Comparison of ENCODE assay signal across 18 mouse cellular contexts in genomic region chr15:99249938-99250337, GRCm38 (mm10). TPM values are rescaled to one million over a fixed set of nuclear protein-coding genes. Genes with fewer than 3 reads are reported as not detected.
DNase-seq lines count a peak whose midpoint lies in the region; ATAC-seq and TF ChIP-seq lines count a peak whose summit lies in the region.
"Had no signal": no experiment of that assay in that cellular context is flagged by ENCODE, and none has a peak within 500 bp of the region (broad histone marks: within the 10 kb centered on the region; RNA-seq: fewer than 3 reads in every experiment).

No protein-coding gene starts in this region.

- H3K9me3 ChIP-seq in forebrain, embryonic 13.5 days (replicated peaks), result no peaks in the 10 kb centered on the region
- H3K9me3 ChIP-seq in forebrain, embryonic 15.5 days, result no peaks in the 10 kb centered on the region
- no peaks in the 10 kb centered on the region for H3K9me3 ChIP-seq in hindbrain, embryonic 10.5 days
- no peaks in the 10 kb centered on the region for H3K9me3 ChIP-seq in hindbrain, embryonic 11.5 days (ENCODE audit: control insufficient read depth, low read length)
- no peaks in the 10 kb centered on the region for H3K9me3 ChIP-seq in liver, embryonic 13.5 days (replicated peaks)
- no peaks in the 10 kb centered on the region for H3K9me3 ChIP-seq in heart, postnatal 0 days (replicated peaks; ENCODE audit: control insufficient read depth, low read length)
- H3K9me3 ChIP-seq: midbrain, embryonic 15.5 days; neural tube, embryonic 12.5 days had no signal

- H3K27ac ChIP-seq in forebrain, embryonic 13.5 days, result no peak overlapping the region
- H3K27ac ChIP-seq in forebrain, embryonic 15.5 days (replicated peaks), result no peak overlapping the region
- H3K27ac ChIP-seq in hindbrain, embryonic 10.5 days, result no peak overlapping the region
- no peak overlapping the region for H3K27ac ChIP-seq in hindbrain, embryonic 11.5 days (ENCODE audit: low read depth, low read length)
- H3K27ac ChIP-seq in liver, embryonic 13.5 days, result no peak overlapping the region
- H3K27ac ChIP-seq in heart, postnatal 0 days (ENCODE audit: low read depth), result peak overlapping the region; percentile 92
- H3K27ac ChIP-seq: midbrain, embryonic 15.5 days; neural tube, embryonic 12.5 days had no signal

- TF ChIP-seq EP300 in heart, postnatal 0 days (IDR thresholded peaks at IDR 0.05; ENCODE audit: low read depth), result no peak

- H3K36me3 ChIP-seq in forebrain, embryonic 13.5 days (ENCODE audit: poor library complexity, severe bottlenecking), result peaks cover 53% of the 10 kb centered on the region
- H3K36me3 ChIP-seq in forebrain, embryonic 15.5 days, result peaks cover 28% of the 10 kb centered on the region
- H3K36me3 ChIP-seq in hindbrain, embryonic 10.5 days, result peaks cover 53% of the 10 kb centered on the region
- H3K36me3 ChIP-seq in hindbrain, embryonic 11.5 days (ENCODE audit: control insufficient read depth, insufficient read depth, low read length), result peaks cover 6% of the 10 kb centered on the region; the same call in 1 of the 2 replicates
- H3K36me3 ChIP-seq in liver, embryonic 13.5 days, result peaks cover 47% of the 10 kb centered on the region
- H3K36me3 ChIP-seq in heart, postnatal 0 days (replicated peaks; ENCODE audit: control insufficient read depth, insufficient read depth, low read length), result peaks cover 33% of the 10 kb centered on the region

- no peak overlapping the region for H3K4me3 ChIP-seq in forebrain, embryonic 13.5 days
- H3K4me3 ChIP-seq in forebrain, embryonic 15.5 days, result no peak overlapping the region
- peak overlapping the region; percentile 70; the same call in 1 of the 2 replicates for H3K4me3 ChIP-seq in hindbrain, embryonic 10.5 days
- H3K4me3 ChIP-seq in hindbrain, embryonic 11.5 days (ENCODE audit: low read depth, low read length), result no peak overlapping the region
- H3K4me3 ChIP-seq in liver, embryonic 13.5 days (replicated peaks), result no peak overlapping the region
- peak overlapping the region; percentile 34 for H3K4me3 ChIP-seq in heart, postnatal 0 days (ENCODE audit: low read depth, low read length)
- H3K4me3 ChIP-seq: midbrain, embryonic 15.5 days; neural tube, embryonic 12.5 days had no signal

- peak overlapping the region; percentile 30; the same call in 1 of the 2 replicates for H3K9ac ChIP-seq in forebrain, embryonic 13.5 days
- no peak overlapping the region for H3K9ac ChIP-seq in forebrain, embryonic 15.5 days (replicated peaks)
- no peak overlapping the region for H3K9ac ChIP-seq in hindbrain, embryonic 11.5 days (ENCODE audit: low read depth, low read length)
- no peak overlapping the region for H3K9ac ChIP-seq in liver, embryonic 13.5 days
- peak overlapping the region; percentile 50; the same call in 1 of the 2 replicates for H3K9ac ChIP-seq in heart, postnatal 0 days (replicated peaks; ENCODE audit: low read depth, low read length)
- H3K9ac ChIP-seq: midbrain, embryonic 15.5 days had no signal

- TF ChIP-seq CTCF in heart, postnatal 0 days (IDR thresholded peaks at IDR 0.05; ENCODE audit: low read depth), result no peak

- H3K4me1 ChIP-seq in forebrain, embryonic 13.5 days, result peaks cover 19% of the 10 kb centered on the region
- peaks cover 23% of the 10 kb centered on the region for H3K4me1 ChIP-seq in forebrain, embryonic 15.5 days
- H3K4me1 ChIP-seq in hindbrain, embryonic 10.5 days (replicated peaks), result peaks cover 27% of the 10 kb centered on the region
- no peaks in the 10 kb centered on the region; the same call in 1 of the 2 replicates for H3K4me1 ChIP-seq in hindbrain, embryonic 11.5 days (replicated peaks; ENCODE audit: control insufficient read depth, insufficient read depth, low read length)
- peaks cover 28% of the 10 kb centered on the region for H3K4me1 ChIP-seq in liver, embryonic 13.5 days (replicated peaks)
- peaks cover 45% of the 10 kb centered on the region for H3K4me1 ChIP-seq in heart, postnatal 0 days (ENCODE audit: control insufficient read depth, insufficient read depth)

- no peaks in the 10 kb centered on the region for H3K27me3 ChIP-seq in forebrain, embryonic 13.5 days
- H3K27me3 ChIP-seq in forebrain, embryonic 15.5 days, result no peaks in the 10 kb centered on the region
- H3K27me3 ChIP-seq in hindbrain, embryonic 10.5 days (ENCODE audit: insufficient read depth, poor library complexity, severe bottlenecking), result no peaks in the 10 kb centered on the region
- H3K27me3 ChIP-seq in hindbrain, embryonic 11.5 days (ENCODE audit: control insufficient read depth, insufficient read depth, low read length), result no peaks in the 10 kb centered on the region
- H3K27me3 ChIP-seq in liver, embryonic 13.5 days, result no peaks in the 10 kb centered on the region
- H3K27me3 ChIP-seq in heart, postnatal 0 days (ENCODE audit: control insufficient read depth, insufficient read depth, low read length), result no peaks in the 10 kb centered on the region
- H3K27me3 ChIP-seq: midbrain, embryonic 15.5 days; neural tube, embryonic 12.5 days had no signal

- ATAC-seq in forebrain, embryonic 13.5 days, result no peak
- ATAC-seq in forebrain, embryonic 15.5 days (replicated peaks), result no peak
- no peak for ATAC-seq in hindbrain, embryonic 11.5 days (ENCODE audit: low FRiP score)
- no peak for ATAC-seq in liver, embryonic 13.5 days (ENCODE audit: low read depth)
- no peak for ATAC-seq in heart, postnatal 0 days (ENCODE audit: insufficient read depth, low read depth)
- ATAC-seq: intestine, embryonic 16.5 days; midbrain, embryonic 15.5 days had no signal

- no peak for DNase-seq in hindbrain, embryonic 10.5 days (ENCODE audit: low spot score)
- no peak for DNase-seq in hindbrain, embryonic 11.5 days (ENCODE audit: low spot score)
- DNase-seq in liver, embryonic 13.5 days, result no peak
- DNase-seq in liver, result no peak
- no peak for DNase-seq in heart, postnatal 0 days (ENCODE audit: low spot score)
- DNase-seq in T-cell, adult 2 months (ENCODE audit: low spot score), result no peak
- DNase-seq: embryo, embryonic 11 days; lung, postnatal 14 days had no signal

- 91% methylated on average over 10 of the region's 11 CpGs for WGBS in forebrain, embryonic 13.5 days
- 92% methylated on average over 11 of the region's 11 CpGs for WGBS in forebrain, embryonic 15.5 days
- WGBS in hindbrain, embryonic 10.5 days, result 93% methylated on average over 11 of the region's 11 CpGs
- 90% methylated on average over 11 of the region's 11 CpGs for WGBS in hindbrain, embryonic 11.5 days
- WGBS in liver, embryonic 13.5 days (ENCODE audit: insufficient replicate concordance), result 83% methylated on average over 11 of the region's 11 CpGs
- 71% methylated on average over 11 of the region's 11 CpGs for whole genome bisulfite sequencing in heart, postnatal 0 days

- 0 out of 2 replicates have a peak overlapping the region, but pooled peaks have one; percentile 91 for H3K4me2 ChIP-seq in forebrain, embryonic 13.5 days
- no peak overlapping the region for H3K4me2 ChIP-seq in forebrain, embryonic 15.5 days (replicated peaks)
- no peak overlapping the region for H3K4me2 ChIP-seq in hindbrain, embryonic 11.5 days (replicated peaks; ENCODE audit: low read depth, low read length)
- peak overlapping the region; percentile 92; the same call in 1 of the 2 replicates for H3K4me2 ChIP-seq in liver, embryonic 13.5 days
- H3K4me2 ChIP-seq in heart, postnatal 0 days (ENCODE audit: low read depth, low read length), result peak overlapping the region; percentile 61

RNA-seq across cellular contexts. Expression of gene Mcrs1, which starts 1.8 kb away (rescaled TPM):
- 198 and 213 TPM in 2 replicates for polyA plus RNA-seq in forebrain, embryonic 13.5 days (2015; fragmentation: Nextera tagmentation; extraction: Ambion mirVana)
- polyA plus RNA-seq in forebrain, embryonic 15.5 days (2015; fragmentation: Nextera tagmentation; extraction: Ambion mirVana), result 209 and 212 TPM in 2 replicates
- 194 and 213 TPM in 2 replicates for polyA plus RNA-seq in hindbrain, embryonic 10.5 days (2016; fragmentation: Nextera tagmentation; extraction: Ambion mirVana)
- 184 and 193 TPM in 2 replicates for polyA plus RNA-seq in hindbrain, embryonic 11.5 days (2014; fragmentation: Nextera tagmentation; extraction: Ambion mirVana)
- 59.0 and 59.2 TPM in 2 replicates for polyA plus RNA-seq in liver, embryonic 13.5 days (2015; fragmentation: Nextera tagmentation; extraction: Ambion mirVana)
- total RNA-seq in heart, postnatal 0 days (2014; rRNA removed; ENCODE audit: low replicate concordance), result 211 and 235 TPM in 2 replicates
- polyA plus RNA-seq in heart, postnatal 0 days (2015; fragmentation: Nextera tagmentation; extraction: Ambion mirVana), result 128 and 141 TPM in 2 replicates

RNA-seq across cellular contexts. Expression of gene Kcnh3, which starts 25.3 kb away (rescaled TPM):
- polyA plus RNA-seq in forebrain, embryonic 13.5 days (2015; fragmentation: Nextera tagmentation; extraction: Ambion mirVana), result 2.3 and 2.5 TPM in 2 replicates
- polyA plus RNA-seq in forebrain, embryonic 15.5 days (2015; fragmentation: Nextera tagmentation; extraction: Ambion mirVana), result 4.3 and 4.6 TPM in 2 replicates
- polyA plus RNA-seq in hindbrain, embryonic 10.5 days (2016; fragmentation: Nextera tagmentation; extraction: Ambion mirVana), result 0.04 and 0.12 TPM in 2 replicates
- polyA plus RNA-seq in hindbrain, embryonic 11.5 days (2014; fragmentation: Nextera tagmentation; extraction: Ambion mirVana), result 0.12 and 0.14 TPM in 2 replicates
- 0.05 and 0.06 TPM in 2 replicates for polyA plus RNA-seq in liver, embryonic 13.5 days (2015; fragmentation: Nextera tagmentation; extraction: Ambion mirVana)
- 0.19 and 2.0 TPM in 2 replicates for total RNA-seq in heart, postnatal 0 days (2014; rRNA removed; ENCODE audit: low replicate concordance)
- polyA plus RNA-seq in heart, postnatal 0 days (2015; fragmentation: Nextera tagmentation; extraction: Ambion mirVana), result 0.07 and 0.08 TPM in 2 replicates
- polyA plus RNA-seq: liver, adult 2 months had no signal

RNA-seq across cellular contexts. Expression of gene Prpf40b, which starts 44.9 kb away (rescaled TPM):
- 98.6 and 107 TPM in 2 replicates for polyA plus RNA-seq in forebrain, embryonic 13.5 days (2015; fragmentation: Nextera tagmentation; extraction: Ambion mirVana)
- polyA plus RNA-seq in forebrain, embryonic 15.5 days (2015; fragmentation: Nextera tagmentation; extraction: Ambion mirVana), result 111 and 115 TPM in 2 replicates
- polyA plus RNA-seq in hindbrain, embryonic 10.5 days (2016; fragmentation: Nextera tagmentation; extraction: Ambion mirVana), result 61.1 and 63.3 TPM in 2 replicates
- polyA plus RNA-seq in hindbrain, embryonic 11.5 days (2014; fragmentation: Nextera tagmentation; extraction: Ambion mirVana), result 41.9 and 45.7 TPM in 2 replicates
- polyA plus RNA-seq in liver, embryonic 13.5 days (2015; fragmentation: Nextera tagmentation; extraction: Ambion mirVana), result 8.2 and 8.9 TPM in 2 replicates
- 25.4 and 26.9 TPM in 2 replicates for total RNA-seq in heart, postnatal 0 days (2014; rRNA removed; ENCODE audit: low replicate concordance)
- 27.4 and 29.3 TPM in 2 replicates for polyA plus RNA-seq in heart, postnatal 0 days (2015; fragmentation: Nextera tagmentation; extraction: Ambion mirVana)

RNA-seq across cellular contexts. Expression of gene Fam186b, which starts 45.8 kb away (rescaled TPM):
- polyA plus RNA-seq in forebrain, embryonic 13.5 days (2015; fragmentation: Nextera tagmentation; extraction: Ambion mirVana), result 0.28 TPM in 1 of 2 replicates, not detected in the other
- 0.23 and 0.31 TPM in 2 replicates for polyA plus RNA-seq in forebrain, embryonic 15.5 days (2015; fragmentation: Nextera tagmentation; extraction: Ambion mirVana)
- polyA plus RNA-seq in hindbrain, embryonic 10.5 days (2016; fragmentation: Nextera tagmentation; extraction: Ambion mirVana), result 0.20 and 0.27 TPM in 2 replicates
- polyA plus RNA-seq in hindbrain, embryonic 11.5 days (2014; fragmentation: Nextera tagmentation; extraction: Ambion mirVana), result 0.22 and 0.29 TPM in 2 replicates
- polyA plus RNA-seq in liver, embryonic 13.5 days (2015; fragmentation: Nextera tagmentation; extraction: Ambion mirVana), result 0.06 TPM in 1 of 2 replicates, not detected in the other
- not detected in 2 replicates for total RNA-seq in heart, postnatal 0 days (2014; rRNA removed; ENCODE audit: low replicate concordance)
- polyA plus RNA-seq in heart, postnatal 0 days (2015; fragmentation: Nextera tagmentation; extraction: Ambion mirVana), result 0.07 and 0.22 TPM in 2 replicates
- total RNA-seq: liver, adult 2 months had no signal
- polyA plus RNA-seq: erythroblast, embryonic 14.5 days; large intestine, adult 2 months; liver, adult 2 months; small intestine, adult 2 months; stomach, embryonic 14.5 days had no signal

Comparison
In these comparisons a context has a peak if more than half of its experiments do, and no peak if none do; other contexts are left out.
1. H3K4me2 ChIP-seq: peak in forebrain, embryonic 13.5 days (single experiment), liver, embryonic 13.5 days (single experiment) and heart, postnatal 0 days (single experiment); none in forebrain, embryonic 15.5 days (single experiment) and hindbrain, embryonic 11.5 days (single experiment).
2. H3K4me3 ChIP-seq: peak in hindbrain, embryonic 10.5 days (single experiment) and heart, postnatal 0 days (single experiment); none in forebrain, embryonic 13.5 days (single experiment), forebrain, embryonic 15.5 days (single experiment), hindbrain, embryonic 11.5 days (single experiment) and liver, embryonic 13.5 days (single experiment).
3. H3K9ac ChIP-seq: peak in forebrain, embryonic 13.5 days (single experiment) and heart, postnatal 0 days (single experiment); none in forebrain, embryonic 15.5 days (single experiment), hindbrain, embryonic 11.5 days (single experiment) and liver, embryonic 13.5 days (single experiment).